In the genomic region with DNA sequence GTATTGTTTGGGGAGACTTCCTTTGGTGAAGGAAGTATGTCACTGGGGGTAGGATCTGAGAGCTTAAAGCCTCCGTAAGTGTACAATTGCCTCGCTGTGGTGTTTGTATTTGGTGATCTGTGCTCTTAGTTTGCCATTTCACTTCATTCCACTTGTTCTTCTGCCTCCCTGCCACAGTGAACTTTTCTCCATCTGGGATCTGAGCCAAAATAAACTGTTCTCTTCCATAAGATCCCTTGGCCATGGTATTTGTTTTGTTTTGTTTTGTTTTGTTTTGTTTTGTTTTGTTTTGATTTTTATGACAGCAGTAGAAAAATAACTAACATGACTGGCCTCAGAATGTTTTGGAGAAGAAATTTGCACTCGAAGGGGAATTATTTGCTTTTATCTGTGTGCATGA, we compare ENCODE assay signal across 22 mouse cellular contexts.
DNase-seq lines count a peak whose midpoint lies in the region; ATAC-seq and TF ChIP-seq lines count a peak whose summit lies in the region.
"Had no signal": no experiment of that assay in that cellular context is flagged by ENCODE, and none has a peak within 500 bp of the region (broad histone marks: within the 10 kb centered on the region; RNA-seq: fewer than 3 reads in every experiment).

No protein-coding gene starts in this region.

- no peaks in the 10 kb centered on the region for H3K4me1 ChIP-seq in liver, adult 2 months (ENCODE audit: control insufficient read depth, insufficient read depth, low read length)
- no peaks in the 10 kb centered on the region for H3K4me1 ChIP-seq in liver, embryonic 11.5 days (replicated peaks; ENCODE audit: control insufficient read depth, insufficient read depth, low read length)
- no peaks in the 10 kb centered on the region for H3K4me1 ChIP-seq in lung, embryonic 14.5 days (ENCODE audit: insufficient read depth)
- no peaks in the 10 kb centered on the region for H3K4me1 ChIP-seq in lung, postnatal 0 days (ENCODE audit: insufficient read depth, low read depth, low read length)

- no peak for ATAC-seq in liver, embryonic 11.5 days (replicated peaks; ENCODE audit: low FRiP score)
- ATAC-seq in lung, embryonic 14.5 days (ENCODE audit: insufficient read depth): no peak
- ATAC-seq in lung, postnatal 0 days: no peak
- ATAC-seq: activated CD4-positive, CD25-positive, alpha-beta regulatory T cell, adult 4 months; CD4-positive, CD25-positive, alpha-beta regulatory T cell, adult 4 months; Patski had no signal

- H3K36me3 ChIP-seq in liver, adult 2 months (ENCODE audit: control insufficient read depth, insufficient read depth, low read length): no peaks in the 10 kb centered on the region
- no peaks in the 10 kb centered on the region for H3K36me3 ChIP-seq in liver, embryonic 11.5 days (ENCODE audit: control insufficient read depth, insufficient read depth, low read length)
- H3K36me3 ChIP-seq in lung, embryonic 14.5 days (ENCODE audit: insufficient read depth): no peaks in the 10 kb centered on the region
- no peaks in the 10 kb centered on the region for H3K36me3 ChIP-seq in lung, postnatal 0 days (ENCODE audit: insufficient read depth, low read length)
- H3K36me3 ChIP-seq: G1E had no signal

- DNase-seq in liver, adult 2 months (ENCODE audit: extremely low read depth, low read depth, low spot score): peak; percentile 66
- no peak for DNase-seq in liver, embryonic 11.5 days (ENCODE audit: low spot score)
- DNase-seq in lung, embryonic 14.5 days: peak; percentile 8
- DNase-seq in lung, postnatal 0 days (ENCODE audit: low spot score): no peak
- DNase-seq in adipocyte (ENCODE audit: low spot score): peak; percentile 74
- DNase-seq in thymus, postnatal 14 days: no peak
- DNase-seq: adrenal gland, adult 2 months; adrenal gland, adult 8-10 months; adrenal gland, postnatal 10 days; adrenal gland, postnatal 14 days; adrenal gland, postnatal 25 days; adrenal gland, postnatal 36 days; B cell, adult 2 months; cerebellum, adult 11 months; cerebellum, adult 11-12 months; cerebellum, adult 18-20 months; cerebellum, adult 2 months had no signal

- no peak overlapping the region for H3K27ac ChIP-seq in liver, adult 2 months (replicated peaks; ENCODE audit: insufficient read depth, low read depth, low read length)
- H3K27ac ChIP-seq in liver, embryonic 11.5 days (ENCODE audit: low read depth, low read length): no peak overlapping the region
- H3K27ac ChIP-seq in lung, embryonic 14.5 days (ENCODE audit: low read depth): no peak overlapping the region
- H3K27ac ChIP-seq in lung, postnatal 0 days (ENCODE audit: low read length): no peak overlapping the region

- no peaks in the 10 kb centered on the region for H3K9me3 ChIP-seq in liver, embryonic 11.5 days (ENCODE audit: control insufficient read depth, low read length)
- no peaks in the 10 kb centered on the region for H3K9me3 ChIP-seq in lung, embryonic 14.5 days (ENCODE audit: low read depth, low read length)
- no peaks in the 10 kb centered on the region for H3K9me3 ChIP-seq in lung, postnatal 0 days (ENCODE audit: low read length)
- H3K9me3 ChIP-seq: G1E had no signal

- WGBS in liver, adult 2 months: 50% methylated on average over 3 of the region's 3 CpGs
- WGBS in liver, embryonic 11.5 days: 74% methylated on average over 3 of the region's 3 CpGs
- 62% methylated on average over 3 of the region's 3 CpGs for WGBS in lung, embryonic 14.5 days
- WGBS in lung, postnatal 0 days: 45% methylated on average over 3 of the region's 3 CpGs

- H3K4me3 ChIP-seq in liver, adult 2 months (ENCODE audit: insufficient read depth, low read depth, low read length): no peak overlapping the region
- no peak overlapping the region for H3K4me3 ChIP-seq in liver, embryonic 11.5 days (ENCODE audit: low read depth, low read length)
- no peak overlapping the region for H3K4me3 ChIP-seq in lung, embryonic 14.5 days (ENCODE audit: low read depth, low read length)
- no peak overlapping the region for H3K4me3 ChIP-seq in lung, postnatal 0 days (ENCODE audit: low read depth, low read length)

- no peak for TF ChIP-seq CTCF in liver, adult 2 months (IDR thresholded peaks at IDR 0.05; ENCODE audit: low read depth, low read length)
- no peak for TF ChIP-seq CTCF in lung, embryonic 14.5 days (IDR thresholded peaks at IDR 0.05; ENCODE audit: low read depth)
- no peak for TF ChIP-seq CTCF in lung, postnatal 0 days (IDR thresholded peaks at IDR 0.05)

- no peak overlapping the region for H3K4me2 ChIP-seq in liver, embryonic 11.5 days
- no peak overlapping the region for H3K4me2 ChIP-seq in lung, embryonic 14.5 days
- H3K4me2 ChIP-seq in lung, postnatal 0 days (replicated peaks; ENCODE audit: low read depth, low read length): no peak overlapping the region

- no peak overlapping the region for H3K9ac ChIP-seq in liver, adult 2 months (ENCODE audit: low read depth, low read length)
- no peak overlapping the region for H3K9ac ChIP-seq in liver, embryonic 11.5 days (ENCODE audit: low read depth, low read length)
- H3K9ac ChIP-seq in lung, embryonic 14.5 days: no peak overlapping the region
- H3K9ac ChIP-seq in lung, postnatal 0 days (replicated peaks; ENCODE audit: low read depth): no peak overlapping the region

- H3K79me2 ChIP-seq in liver, adult 2 months (ENCODE audit: control insufficient read depth, insufficient read depth, low read length): no peaks in the 10 kb centered on the region

- TF ChIP-seq POLR2A in liver, adult 2 months (IDR thresholded peaks at IDR 0.05; ENCODE audit: extremely low read depth, insufficient read depth, low read length): no peak

- no peaks in the 10 kb centered on the region for H3K27me3 ChIP-seq in liver, adult 2 months (ENCODE audit: control insufficient read depth, insufficient read depth, low read length)
- no peaks in the 10 kb centered on the region for H3K27me3 ChIP-seq in liver, embryonic 11.5 days (replicated peaks; ENCODE audit: control insufficient read depth, insufficient read depth, low read length)
- no peaks in the 10 kb centered on the region for H3K27me3 ChIP-seq in lung, embryonic 14.5 days (ENCODE audit: insufficient read depth, low read length)
- H3K27me3 ChIP-seq in lung, postnatal 0 days (replicated peaks; ENCODE audit: insufficient read depth, low read length): no peaks in the 10 kb centered on the region
- H3K27me3 ChIP-seq: CH12.LX, Patski had no signal

- TF ChIP-seq EP300 in lung, postnatal 0 days (IDR thresholded peaks at IDR 0.05): no peak

Comparison
In these comparisons a context has a peak if more than half of its experiments do, and no peak if none do; other contexts are left out.
1. DNase-seq: peak in liver, adult 2 months (single experiment), lung, embryonic 14.5 days (single experiment) and adipocyte (single experiment); none in liver, embryonic 11.5 days (single experiment), lung, postnatal 0 days (single experiment) and thymus, postnatal 14 days (single experiment).